Mouse (Mus musculus) CD4-positive, CD25-positive, alpha-beta regulatory T cell, adult 4 months (primary cell): ENCODE data around the gene Bcl11a. TPM values are rescaled to one million over a fixed set of nuclear protein-coding genes. Genes with fewer than 3 reads are reported as not detected.

Experiments used
- ATAC-seq: one replicate; pipeline ENCODE4 v1.8.0; 2017
- polyA plus RNA-seq, 2 experiments: library from polyadenylated mRNA; unstranded; fragments of 100-300 nt; shearing (Covaris generic); gene quantifications; one replicate each; pipeline ENCODE4 v1.2.1; 2017

Gene Bcl11a
- under 1 TPM; 0.23 to 0.79 TPM for polyA plus RNA-seq

DNA sequence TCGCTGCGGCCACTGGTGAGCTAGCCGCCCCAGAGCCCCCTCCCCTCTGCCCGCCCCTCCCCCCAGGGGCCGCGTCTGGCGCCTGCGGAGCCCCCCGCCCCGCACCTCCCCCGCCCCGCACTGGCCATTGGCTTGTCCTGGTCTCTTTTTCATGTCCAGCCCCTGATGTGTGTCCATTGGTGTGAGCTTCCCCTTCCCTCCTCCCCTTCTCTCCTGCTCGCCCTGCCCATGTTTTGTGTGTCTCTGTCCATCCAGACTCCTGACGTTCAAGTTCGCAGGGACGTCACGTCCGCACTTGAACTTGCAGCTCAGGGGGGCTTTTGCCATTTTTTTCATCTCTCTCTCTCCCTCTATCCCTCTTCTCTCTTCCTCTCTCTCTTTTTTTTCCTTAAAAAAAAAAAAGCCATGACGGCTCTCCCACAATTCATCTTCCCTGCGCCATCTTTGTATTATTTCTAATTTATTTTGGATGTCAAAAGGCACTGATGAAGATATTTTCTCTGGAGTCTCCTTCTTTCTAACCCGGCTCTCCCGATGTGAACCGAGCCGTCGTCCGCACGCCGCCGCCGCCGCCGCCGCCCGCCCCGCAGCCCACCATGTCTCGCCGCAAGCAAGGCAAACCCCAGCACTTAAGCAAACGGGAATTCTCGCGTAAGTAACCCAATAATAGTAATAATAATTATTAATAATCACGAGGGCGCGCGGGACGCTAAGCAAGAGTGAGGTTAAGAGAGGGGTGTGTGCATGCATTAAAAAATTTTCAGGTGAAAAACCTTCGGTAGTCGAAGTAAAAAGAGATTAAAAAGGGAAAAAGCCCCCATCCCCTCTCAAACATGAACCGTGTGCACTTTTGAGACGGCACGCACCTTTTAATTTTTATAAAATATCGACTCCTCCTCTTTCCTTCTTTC is at the start of gene Bcl11a:
TSS of gene Bcl11a (plus strand) at position 262 of the 911 bp plus-strand sequence.
- no peak for ATAC-seq

DNA sequence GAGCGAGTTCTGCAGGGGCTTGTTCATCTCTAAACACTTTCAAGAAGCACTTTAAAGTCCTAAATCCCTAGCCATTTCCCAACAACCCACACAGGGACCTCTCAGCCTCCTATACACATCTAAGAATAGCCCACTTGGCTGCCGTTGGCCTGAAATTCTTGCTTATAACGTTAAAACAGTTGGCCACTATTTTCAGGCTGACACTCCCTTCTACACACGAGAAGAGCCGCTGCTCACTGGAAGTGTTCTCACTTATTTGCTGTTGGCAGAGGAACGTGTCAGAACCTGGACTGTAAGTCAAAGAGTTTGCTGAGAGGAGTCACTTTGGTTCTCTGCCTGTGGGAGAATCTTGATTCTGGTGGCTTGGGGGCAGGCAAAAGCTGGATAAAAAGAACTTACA is 33.8 kb upstream of the Bcl11a start:
- no peak for ATAC-seq

DNA sequence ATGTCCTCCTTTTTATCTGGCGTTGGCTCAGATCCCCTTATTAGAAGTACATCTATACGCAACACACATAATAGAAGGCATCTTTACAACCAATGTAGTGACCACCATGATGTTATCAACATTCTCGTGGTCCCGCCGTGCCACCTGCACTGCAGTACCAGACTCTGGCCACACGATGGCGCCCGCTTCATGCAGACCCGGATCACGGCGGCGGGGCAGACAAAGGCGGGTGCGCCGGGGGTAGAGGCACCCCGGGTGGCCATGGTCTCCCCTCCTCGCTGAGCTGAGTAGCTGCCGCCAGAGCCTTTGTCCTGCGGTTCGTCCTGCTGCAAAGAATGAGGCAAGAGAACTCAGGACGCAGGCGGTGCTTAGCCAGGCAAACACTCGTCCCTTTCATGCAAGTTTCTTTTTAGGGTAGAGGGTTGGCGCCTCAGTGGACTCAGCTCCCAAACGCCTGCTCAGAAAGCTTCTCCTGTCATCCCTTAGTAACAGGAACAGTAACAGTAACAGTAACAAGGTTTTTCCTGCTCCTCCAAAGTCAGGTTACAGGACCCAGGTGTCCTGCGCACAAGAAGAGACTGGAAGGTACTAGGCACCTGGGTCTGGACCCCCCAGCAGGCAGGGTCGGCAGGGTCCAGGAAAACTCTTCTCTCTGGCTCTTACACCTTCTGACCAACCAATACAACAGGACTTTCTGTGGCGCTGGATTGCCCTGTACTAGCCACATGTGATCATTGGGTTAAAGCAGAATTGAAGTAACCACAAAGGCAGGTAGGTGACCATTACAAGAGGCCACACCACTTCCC is 28.4 kb upstream of the Bcl11a start:
- ATAC-seq, result no peak

DNA sequence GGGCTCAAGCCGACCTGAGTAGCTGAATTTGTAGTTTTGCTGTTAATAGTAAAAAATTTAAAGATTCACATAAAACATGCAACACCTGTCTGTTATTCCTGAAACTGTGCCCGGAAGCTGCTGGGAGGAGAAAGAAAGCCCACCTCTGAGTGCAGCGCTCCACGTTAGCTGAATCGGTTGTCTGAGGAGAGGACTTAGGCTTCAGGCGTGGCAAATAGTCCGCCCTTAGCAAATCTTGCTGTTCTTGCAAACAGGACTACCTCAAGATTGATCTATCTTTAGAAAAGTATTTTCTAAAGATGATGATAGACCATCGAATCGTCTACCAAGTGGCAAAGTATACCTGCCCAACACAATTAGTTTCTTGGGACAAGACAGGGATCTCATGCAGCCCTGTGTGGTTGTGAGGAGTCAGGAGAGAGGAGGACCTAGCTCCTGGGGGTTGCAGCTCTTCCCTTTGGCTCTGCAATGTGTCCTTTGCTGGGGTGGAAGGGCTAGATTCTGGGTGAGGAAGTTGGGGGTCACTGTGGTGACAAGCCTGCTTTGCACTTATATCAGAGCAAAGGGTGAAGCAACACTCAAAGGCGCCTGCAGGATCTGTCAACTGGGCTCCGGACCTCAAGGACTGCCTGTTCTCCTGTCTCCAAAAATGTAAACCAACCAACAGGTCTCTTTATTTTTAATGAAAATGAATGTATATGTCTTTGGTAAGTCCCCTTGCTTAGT is 27.7 kb upstream of the Bcl11a start:
- ATAC-seq, result no peak

DNA sequence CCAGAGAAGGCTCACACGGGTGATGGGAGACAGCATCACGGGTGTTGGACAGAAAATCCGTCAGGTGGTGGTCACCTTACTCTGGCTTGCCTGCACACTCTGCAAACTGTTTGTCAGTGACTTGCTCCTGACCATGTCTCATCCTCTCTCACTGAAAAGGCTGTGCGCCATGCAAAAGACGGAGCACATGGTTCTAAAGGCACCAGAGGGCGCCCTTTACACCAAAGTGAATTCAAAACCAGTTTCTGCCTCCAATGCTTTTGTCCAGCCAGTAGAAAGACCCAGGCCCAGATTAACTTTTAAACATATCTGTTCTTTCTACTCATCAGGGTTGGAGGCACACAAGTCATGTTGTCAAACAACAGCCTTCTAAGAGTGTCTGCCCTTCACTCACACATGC is 25.0 kb upstream of the Bcl11a start:
- no peak for ATAC-seq

DNA sequence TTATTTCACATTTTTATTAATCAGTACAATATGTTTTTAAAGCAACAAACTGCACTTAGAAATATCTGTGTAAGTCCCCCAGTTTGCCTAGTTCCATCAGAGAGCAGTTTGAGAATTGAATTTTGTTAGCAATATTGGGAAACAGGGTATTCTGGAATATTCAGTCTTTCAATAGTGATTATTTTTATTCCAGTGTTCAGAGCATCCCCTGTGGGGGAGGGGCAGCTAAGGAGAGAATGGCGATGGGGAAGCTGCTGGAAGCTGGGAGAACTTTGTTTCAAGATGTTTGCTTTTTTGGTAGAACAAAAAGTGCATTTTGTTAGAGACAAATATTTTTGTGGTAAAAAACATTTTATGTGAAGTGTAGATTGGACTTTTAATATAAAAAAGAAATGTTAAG is 18.7 kb upstream of the Bcl11a start:
- no peak for ATAC-seq

DNA sequence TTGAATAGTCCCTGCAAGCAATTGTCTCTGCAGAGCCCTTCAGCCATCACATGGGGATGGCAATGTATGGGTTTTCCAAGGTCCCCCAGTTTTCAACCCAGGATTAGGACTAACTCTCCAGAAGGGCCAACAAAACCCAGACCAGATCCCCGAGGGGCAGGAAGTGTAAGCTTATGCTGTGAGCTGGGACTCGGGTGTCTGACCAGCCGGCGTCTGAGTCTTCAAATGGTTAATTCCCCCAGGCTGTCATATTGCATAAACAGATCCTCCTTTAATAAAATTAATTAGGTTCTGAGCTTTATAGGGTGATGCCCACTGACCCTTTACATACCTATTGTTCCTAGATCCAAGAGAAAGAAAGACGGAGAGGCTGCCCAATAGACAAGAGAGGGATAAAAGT is 17.4 kb upstream of the Bcl11a start:
- ATAC-seq, result no peak

DNA sequence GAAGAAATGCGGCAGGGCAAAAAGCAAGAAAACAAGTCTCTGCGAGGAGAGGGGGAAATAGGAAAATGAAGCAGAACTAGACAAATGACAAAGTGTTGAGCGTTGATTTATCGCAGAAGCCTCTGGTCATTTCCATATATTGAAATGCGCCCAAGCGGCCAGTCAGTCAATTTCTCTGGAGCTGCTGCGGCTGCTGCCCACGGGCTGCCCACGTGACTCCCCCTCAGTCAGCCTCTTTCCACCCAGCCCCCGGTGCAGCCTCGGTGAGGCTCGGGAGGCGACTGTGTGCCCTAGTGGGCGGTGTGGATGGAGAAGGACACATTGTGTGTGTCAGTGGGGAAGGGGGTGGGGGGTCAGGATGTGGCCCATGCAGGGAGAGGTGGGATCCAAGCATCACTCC is 16.0 kb upstream of the Bcl11a start:
- no peak for ATAC-seq

DNA sequence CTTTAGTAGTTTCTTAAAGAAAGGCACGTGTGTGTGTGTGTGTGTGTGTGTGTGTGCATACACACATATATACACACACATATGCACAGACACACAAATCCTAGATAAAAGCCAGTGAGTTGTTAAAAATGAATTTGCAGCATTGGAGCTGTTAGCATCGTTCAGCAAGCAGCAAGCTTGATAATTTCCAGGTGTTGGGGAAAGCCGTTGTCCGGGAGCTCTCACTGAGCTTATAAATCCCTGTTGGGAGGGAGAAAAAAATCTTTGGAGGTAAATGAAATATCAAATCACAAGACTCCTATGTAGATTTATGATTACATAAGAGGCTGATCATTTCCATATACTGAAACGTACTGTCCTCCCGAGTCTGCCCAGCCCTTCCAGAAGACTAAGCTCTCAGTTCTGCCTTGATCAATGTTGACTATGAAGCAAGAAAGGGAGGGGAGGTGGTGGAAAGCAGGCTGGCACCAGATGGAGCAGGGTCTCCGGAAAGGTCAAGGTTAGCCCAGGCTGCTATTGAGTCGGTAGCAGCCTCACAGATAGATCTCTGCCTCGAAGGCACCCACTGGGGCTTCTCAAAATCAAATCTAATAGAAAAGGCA is 15.3 kb upstream of the Bcl11a start:
- ATAC-seq, result no peak

DNA sequence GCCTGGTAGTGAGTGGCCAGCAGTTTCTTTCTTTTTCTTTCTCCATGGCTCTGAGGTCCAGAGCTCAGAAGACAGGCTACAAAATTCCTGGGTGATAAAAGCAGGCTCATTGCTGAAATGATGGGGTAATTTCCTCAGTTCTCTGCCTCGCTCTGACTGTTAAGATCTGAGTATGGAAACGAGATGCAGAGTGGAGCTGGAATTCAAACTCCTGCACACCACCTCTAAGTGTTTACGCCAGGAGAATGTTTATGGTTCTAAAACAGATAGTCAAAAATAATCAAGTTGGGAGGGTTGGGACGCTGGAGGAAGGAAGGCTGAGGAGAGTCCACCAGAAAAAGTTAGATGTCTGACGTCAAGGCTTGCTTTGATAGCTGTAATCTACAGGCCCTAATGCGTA is 13.6 kb upstream of the Bcl11a start:
- no peak for ATAC-seq

DNA sequence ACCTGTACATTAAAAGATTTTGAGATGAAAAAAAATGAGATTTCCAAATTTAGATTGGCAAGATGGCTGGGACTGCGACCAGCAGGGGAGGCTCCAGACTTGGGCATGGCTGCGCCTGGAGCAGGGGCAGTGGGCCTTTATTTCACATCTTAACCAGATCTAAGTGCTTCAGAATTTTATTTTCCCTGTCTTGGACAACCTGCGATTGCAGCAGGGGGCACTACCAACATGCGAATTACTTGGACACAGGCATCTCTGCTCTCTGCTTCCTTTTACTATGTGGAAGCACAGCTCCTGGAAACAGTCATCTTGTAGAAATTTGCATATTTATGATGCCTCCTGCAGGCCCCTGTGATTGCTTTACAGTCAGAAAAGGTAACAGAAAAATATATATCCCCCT is 12.5 kb upstream of the Bcl11a start:
- ATAC-seq, result no peak

DNA sequence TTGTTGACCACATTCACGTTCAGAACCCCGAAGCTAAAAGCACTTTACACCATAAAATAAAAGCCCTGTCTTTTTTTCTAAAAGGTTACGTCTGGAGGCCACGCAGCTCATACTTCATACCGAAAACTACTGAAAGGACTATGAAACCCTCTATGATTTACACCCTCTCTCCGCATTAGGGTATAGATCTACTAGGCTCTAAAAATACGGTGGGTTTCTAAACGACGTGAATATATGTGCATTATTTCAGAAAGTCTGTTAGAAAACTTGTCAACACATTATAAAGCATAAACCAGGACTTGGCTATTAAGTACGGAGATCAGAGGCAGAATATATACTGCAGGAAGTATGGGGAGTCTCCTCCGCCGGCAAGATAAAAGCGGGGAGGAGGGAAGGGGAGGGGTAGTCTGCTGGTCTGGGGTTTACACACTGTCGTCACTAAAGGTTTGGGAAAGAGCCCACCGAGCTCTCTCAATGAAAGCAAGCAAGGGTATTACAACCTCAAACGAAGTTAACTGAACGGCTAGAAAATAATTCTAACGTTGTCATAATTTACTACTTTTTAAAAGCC is 3.8 kb upstream of the Bcl11a start:
- no peak for ATAC-seq

DNA sequence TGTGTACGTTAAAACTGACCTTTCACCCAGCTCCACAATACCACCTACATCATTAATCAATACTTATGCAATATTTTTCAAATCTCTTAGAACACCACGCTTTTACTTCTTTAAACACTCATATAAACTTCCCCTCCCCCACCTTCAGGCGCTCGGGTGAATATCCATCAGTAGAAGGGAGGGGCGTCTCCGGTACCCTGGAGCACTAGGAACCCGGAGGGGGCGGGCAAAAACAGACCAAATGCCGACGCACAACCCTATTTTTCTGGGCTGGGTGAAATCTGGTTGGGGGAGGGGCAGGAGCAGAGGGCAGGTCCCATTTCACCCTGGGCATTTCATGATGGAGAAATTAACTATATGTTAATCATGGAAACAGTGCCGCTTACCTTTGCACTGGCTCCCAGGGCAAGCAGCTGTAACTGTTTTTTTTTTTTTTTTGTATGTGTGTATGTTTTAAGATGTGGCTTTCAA is 3.2 kb upstream of the Bcl11a start, which contains the start of gene A830031A19Rik:
TSS of gene A830031A19Rik (minus strand) at position 421 of the 471 bp plus-strand sequence.
- no peak for ATAC-seq

DNA sequence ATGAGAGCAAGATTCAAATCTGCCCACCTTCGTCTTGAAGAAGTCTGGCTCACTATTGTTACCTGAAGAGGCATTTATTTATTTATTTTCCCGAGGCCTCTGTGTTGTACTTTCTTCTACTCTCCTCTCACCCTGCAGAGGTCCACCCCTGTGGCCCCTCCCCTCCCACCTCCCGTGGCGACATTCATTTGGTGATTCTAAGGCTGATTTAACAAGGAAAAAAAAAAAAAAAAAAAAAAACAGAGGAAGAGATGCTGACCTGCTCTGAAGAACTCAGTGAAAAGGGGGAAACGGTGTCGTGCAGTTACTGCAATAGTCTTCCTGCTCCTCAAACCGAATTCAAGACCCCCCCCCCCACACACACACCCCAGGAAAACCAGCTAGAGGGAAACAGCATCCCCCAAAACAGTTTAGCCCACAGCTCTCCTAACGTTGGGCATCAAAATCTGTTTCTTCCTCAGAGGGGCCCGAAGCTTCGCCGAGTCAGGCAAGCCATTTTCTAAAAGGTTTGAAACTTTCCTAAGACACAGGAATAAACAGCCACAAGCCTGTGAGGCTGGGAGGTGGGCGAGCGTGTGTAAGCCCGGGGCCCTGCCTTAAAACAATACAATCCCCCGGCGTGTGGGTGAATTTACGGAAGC is 2.2 kb upstream of the Bcl11a start:
- no peak for ATAC-seq

DNA sequence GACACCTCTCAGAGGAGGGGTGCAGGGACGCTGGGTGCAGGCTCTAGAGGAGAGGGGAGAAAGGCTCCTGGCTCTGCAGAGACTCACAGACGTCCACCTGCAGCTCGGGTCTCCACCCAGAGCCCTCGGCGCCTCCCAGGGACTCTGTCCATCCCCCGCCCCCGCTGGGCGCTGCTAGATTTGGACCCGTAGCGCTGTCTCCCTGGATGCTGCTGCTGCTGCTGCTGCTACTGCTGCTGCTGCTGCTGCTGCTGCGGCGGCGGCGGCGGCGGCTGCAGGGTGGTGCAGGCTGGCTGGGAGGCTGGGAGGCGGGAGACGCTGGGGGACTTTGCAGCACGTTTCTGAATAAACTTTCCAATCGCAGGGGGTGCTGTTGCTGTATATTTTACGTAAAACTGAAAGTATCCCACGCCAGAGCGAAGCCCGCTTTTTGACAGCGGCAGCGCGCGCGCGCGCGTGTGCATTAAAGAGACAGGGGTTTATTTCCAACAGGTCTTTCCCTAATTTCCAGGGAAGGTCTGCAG is 1.7 kb upstream of the Bcl11a start:
- ATAC-seq, result peak; percentile 53

DNA sequence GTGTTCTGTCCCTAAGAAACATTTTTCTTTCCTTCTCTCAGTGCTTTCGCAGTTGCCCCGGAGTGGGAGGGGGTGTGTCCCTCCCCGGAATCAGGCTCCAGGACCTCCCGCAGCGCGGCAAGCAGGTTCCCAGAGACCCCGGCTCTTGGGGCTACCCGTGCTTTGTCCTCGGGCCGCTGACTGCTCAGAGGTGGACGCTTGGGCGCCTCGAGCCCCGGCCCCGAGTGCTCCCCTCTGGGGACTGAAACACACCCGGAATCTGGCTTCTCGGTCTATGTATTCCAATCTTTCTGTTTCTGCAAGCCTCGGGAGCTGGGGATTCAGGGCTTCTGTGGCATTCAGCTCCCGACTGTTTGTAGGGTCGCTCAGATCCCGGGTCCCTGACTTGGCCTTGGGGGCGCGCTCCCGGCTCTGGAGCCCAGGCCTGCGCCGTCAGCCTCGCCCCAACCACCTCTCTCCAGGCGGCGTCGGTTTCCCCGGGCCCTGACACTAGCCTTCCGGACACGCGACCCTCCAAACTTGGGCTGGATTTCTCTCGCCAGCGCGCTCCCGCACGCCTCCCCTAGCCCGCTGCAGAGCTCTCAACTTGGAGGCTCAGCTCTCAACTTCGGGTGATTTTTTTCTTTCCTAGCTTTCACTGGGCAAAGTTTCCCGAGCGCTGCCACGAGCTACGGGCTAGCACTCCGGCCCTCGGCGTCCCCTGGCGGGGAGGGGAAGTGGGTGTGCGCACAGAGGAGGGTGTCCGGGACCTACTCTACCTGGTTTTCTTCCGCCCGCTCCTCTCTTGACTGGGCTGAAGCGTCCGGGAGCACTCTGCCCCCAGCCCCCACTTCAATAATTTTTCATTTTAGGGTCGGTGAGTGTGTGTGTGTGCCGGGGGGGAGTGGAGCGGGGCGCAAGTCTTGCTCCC is 780 bp upstream of the Bcl11a start:
- no peak for ATAC-seq

DNA sequence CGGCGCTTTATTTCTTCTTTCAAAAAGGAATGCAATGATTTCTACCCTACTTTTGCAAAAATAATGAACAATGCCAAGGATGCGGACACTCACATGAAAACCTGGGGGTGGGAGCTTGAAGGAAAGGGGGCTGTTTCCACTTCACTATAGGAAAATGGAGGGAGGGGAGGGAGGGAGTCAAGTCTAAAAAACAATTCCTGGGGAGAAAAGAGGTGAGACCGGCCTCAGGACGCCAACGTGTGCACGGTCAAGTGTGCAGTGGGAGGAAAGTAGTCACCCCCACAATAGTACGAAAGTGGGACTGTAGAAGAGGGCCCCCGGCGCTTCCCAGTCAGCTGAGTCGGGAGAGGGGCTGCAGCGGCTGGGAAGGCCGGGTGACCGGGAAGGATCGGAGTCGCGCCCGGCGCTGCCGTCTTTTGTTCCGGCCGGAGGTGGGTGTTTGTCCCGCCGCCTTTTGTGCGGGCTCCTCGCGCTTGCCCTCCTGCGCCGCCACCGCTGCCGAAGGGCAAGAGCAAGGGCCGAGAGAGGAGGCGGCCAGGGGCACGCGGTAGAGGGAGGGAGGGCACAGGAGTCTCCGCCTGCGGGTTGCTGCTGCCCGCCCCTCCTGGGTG is 955 bp downstream of the Bcl11a start:
- no peak for ATAC-seq

DNA sequence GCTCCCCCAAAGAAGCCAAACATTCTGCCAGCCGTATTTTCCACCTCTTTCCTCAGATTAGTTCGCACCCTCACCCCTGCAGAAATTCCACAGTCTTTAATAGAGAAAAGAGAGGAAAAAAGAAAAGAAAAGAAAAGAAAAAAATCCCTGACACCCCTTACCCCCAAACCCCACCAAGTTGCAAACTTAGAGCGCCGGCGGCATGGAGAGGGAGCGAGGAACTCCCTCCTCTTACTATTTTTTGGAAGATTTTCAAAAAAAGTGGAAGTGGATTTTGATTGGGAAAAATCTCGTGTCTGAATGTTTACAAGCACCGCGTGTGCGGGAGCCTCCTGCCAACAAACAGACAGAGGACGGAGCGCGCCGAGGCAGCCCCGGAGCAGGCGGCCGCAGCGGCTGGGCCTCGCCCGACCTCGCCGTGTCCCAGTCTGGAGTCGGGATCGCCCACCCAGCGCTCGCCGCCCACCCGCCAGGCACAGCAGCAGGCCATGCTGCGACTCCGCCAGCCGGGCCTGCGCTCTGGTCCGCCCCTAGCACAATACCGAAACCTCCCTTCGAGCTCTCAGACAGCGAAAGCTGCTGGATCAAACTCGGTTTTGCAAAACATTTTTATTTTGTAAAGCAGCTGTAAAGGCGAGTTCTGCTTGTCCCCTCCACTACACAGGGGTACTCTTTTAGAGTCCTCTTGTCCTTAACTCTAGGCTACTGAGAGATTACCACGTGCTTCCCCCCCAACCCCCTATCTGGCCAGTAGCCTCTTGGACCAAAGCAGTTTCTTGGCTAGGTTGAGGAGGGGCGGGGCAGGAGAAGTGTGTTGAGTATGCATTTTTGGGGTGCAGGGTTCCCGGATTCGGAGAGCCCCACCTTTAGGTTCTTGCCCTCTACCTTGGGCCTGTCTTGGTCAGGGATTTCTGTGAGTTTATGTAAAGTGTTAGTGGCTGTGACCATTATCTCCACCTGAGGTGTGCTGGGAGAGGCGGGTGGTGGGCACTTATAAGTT is 1.8 kb downstream of the Bcl11a start:
- no peak for ATAC-seq
